ENCODE assay signal across 8 mouse cellular contexts in genomic region chr7:112502050-112502809, GRCm38 (mm10).
DNase-seq lines count a peak whose midpoint lies in the region; ATAC-seq and TF ChIP-seq lines count a peak whose summit lies in the region.

No protein-coding gene starts in this region.

- H3K36me3 ChIP-seq in kidney, embryonic 14.5 days (ENCODE audit: control insufficient read depth, insufficient read depth, low read length): no peaks in the 10 kb centered on the region
- no peaks in the 10 kb centered on the region for H3K36me3 ChIP-seq in small intestine, adult 2 months (ENCODE audit: control insufficient read depth, insufficient read depth, low read length)

- H3K4me2 ChIP-seq in kidney, embryonic 14.5 days (replicated peaks; ENCODE audit: low read depth, low read length): no peak overlapping the region

- WGBS in kidney, embryonic 14.5 days: 38% methylated on average over 17 of the region's 18 CpGs
- 36% methylated on average over 18 of the region's 18 CpGs for WGBS in small intestine, adult 2 months

- TF ChIP-seq POLR2A in small intestine, adult 2 months (IDR thresholded peaks at IDR 0.05; ENCODE audit: low read depth, low read length): no peak

- no peaks in the 10 kb centered on the region for H3K9me3 ChIP-seq in kidney, embryonic 14.5 days (ENCODE audit: control insufficient read depth, low read length)

- H3K27ac ChIP-seq in kidney, embryonic 14.5 days (ENCODE audit: low read depth, low read length): peak overlapping the region; percentile 44; the same call in 1 of the 2 replicates
- H3K27ac ChIP-seq in small intestine, adult 2 months (ENCODE audit: insufficient read depth, low read depth, low read length): no peak overlapping the region

- no peak overlapping the region for H3K4me3 ChIP-seq in kidney, embryonic 14.5 days (ENCODE audit: low read length)
- H3K4me3 ChIP-seq in small intestine, adult 2 months (ENCODE audit: low read depth, low read length): peak overlapping the region; percentile 30; the same call in 1 of the 2 replicates

- H3K27me3 ChIP-seq in kidney, embryonic 14.5 days (ENCODE audit: control insufficient read depth, insufficient read depth, low read length): no peaks in the 10 kb centered on the region
- H3K27me3 ChIP-seq in small intestine, adult 2 months (ENCODE audit: control insufficient read depth, insufficient read depth, low read length): no peaks in the 10 kb centered on the region

- no peak for TF ChIP-seq CTCF in small intestine, adult 2 months (IDR thresholded peaks at IDR 0.05; ENCODE audit: extremely low read depth, insufficient read length, insufficient replicate concordance, low read depth, low read length)

- peak; percentile 80 for ATAC-seq in frontal cortex, adult (ENCODE audit: low TSS enrichment)
- no peak for ATAC-seq in kidney, embryonic 14.5 days (ENCODE audit: low FRiP score, low TSS enrichment)

- H3K9ac ChIP-seq in kidney, embryonic 14.5 days (ENCODE audit: low read depth, low read length): no peak overlapping the region

- no peak for DNase-seq in frontal cortex, postnatal 25 days (ENCODE audit: low spot score in 2 of 2)
- peak; percentile 47 to 64 for DNase-seq in right cerebral cortex, postnatal 10 days (ENCODE audit: low spot score in 2 of 2)
- no peak for DNase-seq in right cerebral cortex, postnatal 25 days
- no peak for DNase-seq in testis, postnatal 14 days (ENCODE audit: low spot score)
- DNase-seq in ovary, postnatal 36 days (ENCODE audit: low spot score): no peak

- peaks cover 51% of the 10 kb centered on the region for H3K4me1 ChIP-seq in kidney, embryonic 14.5 days (ENCODE audit: control insufficient read depth, insufficient read depth, low read length)
- peaks cover 9% of the 10 kb centered on the region; the same call in 1 of the 2 replicates for H3K4me1 ChIP-seq in small intestine, adult 2 months (ENCODE audit: control insufficient read depth, insufficient read depth, insufficient read length, low read length)

Comparison
In these comparisons a context has a peak if more than half of its experiments do, and no peak if none do; other contexts are left out.
1. DNase-seq: peak in right cerebral cortex, postnatal 10 days (2 of 2); none in frontal cortex, postnatal 25 days (0 of 2), right cerebral cortex, postnatal 25 days (single experiment), testis, postnatal 14 days (single experiment) and ovary, postnatal 36 days (single experiment).